Mouse (Mus musculus): ENCODE data around the gene Kazn. TPM values are rescaled to one million over a fixed set of nuclear protein-coding genes. Genes with fewer than 3 reads are reported as not detected.

The Kazn gene
- polyA plus RNA-seq, 1 experiment: 0.05 TPM

DNA sequence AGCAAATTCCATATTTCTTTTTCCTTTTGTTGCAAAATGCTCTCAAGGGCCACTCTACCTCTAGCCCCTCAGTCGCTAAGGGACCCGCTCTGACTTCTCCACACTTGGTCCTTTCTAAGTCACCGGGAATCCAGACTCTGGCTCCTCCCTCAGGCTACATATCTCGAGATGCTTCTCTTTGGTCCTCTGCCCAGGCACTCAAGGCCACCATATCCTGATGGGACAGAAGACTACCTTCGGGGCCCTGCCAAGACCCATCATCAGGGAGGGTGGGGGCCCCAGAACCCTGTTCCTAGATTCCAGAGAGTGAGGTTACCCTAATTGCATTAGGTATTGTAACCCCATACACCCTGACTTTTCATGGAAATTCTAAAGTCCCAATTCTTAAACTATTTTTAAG, 73.8 kb downstream of the Kazn start:
- Histone ChIP-seq H3K9me3 (ENCODE audit: control insufficient read depth, low read length) (peaks cover 14% of the 10 kb centered on the region), H3K27me3 (ENCODE audit: control insufficient read depth) (no peaks in the 10 kb centered on the region), H3K36me3 (ENCODE audit: control insufficient read depth) (no peaks in the 10 kb centered on the region), H3K4me1 (ENCODE audit: control insufficient read depth) (no peaks in the 10 kb centered on the region), H3K4me3 (replicated peaks) (no peak overlapping the region)
- no peak for TF ChIP-seq GATA1 (IDR thresholded peaks at IDR 0.05; ENCODE audit: low read length)
- no peak for TF ChIP-seq TAL1 (IDR thresholded peaks at IDR 0.05; ENCODE audit: low read length)

DNA sequence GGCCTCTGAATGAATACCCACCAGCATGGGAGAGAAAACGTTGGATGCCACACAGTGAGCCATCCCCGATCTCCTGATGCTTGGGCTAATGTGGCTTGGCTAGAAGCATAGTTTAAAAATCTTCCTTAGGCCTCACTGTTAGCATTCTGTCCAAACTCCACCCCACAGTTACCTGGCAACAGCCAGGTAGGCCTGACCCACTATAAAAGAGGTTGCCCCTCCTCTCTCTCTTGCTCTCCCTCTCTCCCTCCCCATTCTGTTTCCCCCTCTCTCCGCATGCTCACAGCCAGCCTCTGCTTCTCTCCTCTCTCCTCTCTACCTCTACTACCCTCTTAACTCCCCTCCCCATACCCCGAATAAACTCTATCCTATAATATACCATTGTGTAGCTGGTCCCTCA, 74.8 kb downstream of the Kazn start:
- no peaks in the 10 kb centered on the region for H3K36me3 ChIP-seq (ENCODE audit: control insufficient read depth)
- H3K27me3 ChIP-seq (ENCODE audit: control insufficient read depth): no peaks in the 10 kb centered on the region
- H3K4me1 ChIP-seq (ENCODE audit: control insufficient read depth): no peaks in the 10 kb centered on the region
- no peak overlapping the region for H3K4me3 ChIP-seq (replicated peaks)
- TF ChIP-seq TAL1 (IDR thresholded peaks at IDR 0.05; ENCODE audit: low read length) (no peak), GATA1 (IDR thresholded peaks at IDR 0.05; ENCODE audit: low read length) (no peak)
- peaks cover 14% of the 10 kb centered on the region for H3K9me3 ChIP-seq (ENCODE audit: control insufficient read depth, low read length)

DNA sequence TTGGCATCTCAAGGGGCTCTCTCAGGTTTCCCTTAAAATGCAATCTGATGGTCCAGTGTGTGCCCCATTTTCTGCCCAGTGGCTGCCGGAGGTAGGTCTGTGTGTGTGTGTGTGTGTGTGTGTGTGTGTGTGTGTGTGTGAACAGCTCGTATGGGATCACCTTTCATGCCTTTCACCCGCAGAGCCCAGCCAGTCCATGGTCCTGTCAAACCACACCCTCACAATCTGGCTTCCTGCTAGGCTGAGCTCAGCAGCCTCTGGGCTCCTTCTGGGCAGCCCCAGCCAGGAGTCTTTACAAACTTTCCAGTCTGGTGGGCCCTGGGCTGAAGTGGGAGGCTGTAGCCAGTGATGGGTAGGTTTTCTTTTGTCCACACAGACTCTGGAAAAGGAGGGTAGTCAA, 75.3 kb downstream of the Kazn start:
- no peaks in the 10 kb centered on the region for H3K4me1 ChIP-seq (ENCODE audit: control insufficient read depth)
- H3K36me3 ChIP-seq (ENCODE audit: control insufficient read depth): no peaks in the 10 kb centered on the region
- H3K4me3 ChIP-seq (replicated peaks): no peak overlapping the region
- peaks cover 14% of the 10 kb centered on the region for H3K9me3 ChIP-seq (ENCODE audit: control insufficient read depth, low read length)
- no peaks in the 10 kb centered on the region for H3K27me3 ChIP-seq (ENCODE audit: control insufficient read depth)
- no peak for TF ChIP-seq TAL1 (IDR thresholded peaks at IDR 0.05; ENCODE audit: low read length)
- no peak for TF ChIP-seq GATA1 (IDR thresholded peaks at IDR 0.05; ENCODE audit: low read length)

DNA sequence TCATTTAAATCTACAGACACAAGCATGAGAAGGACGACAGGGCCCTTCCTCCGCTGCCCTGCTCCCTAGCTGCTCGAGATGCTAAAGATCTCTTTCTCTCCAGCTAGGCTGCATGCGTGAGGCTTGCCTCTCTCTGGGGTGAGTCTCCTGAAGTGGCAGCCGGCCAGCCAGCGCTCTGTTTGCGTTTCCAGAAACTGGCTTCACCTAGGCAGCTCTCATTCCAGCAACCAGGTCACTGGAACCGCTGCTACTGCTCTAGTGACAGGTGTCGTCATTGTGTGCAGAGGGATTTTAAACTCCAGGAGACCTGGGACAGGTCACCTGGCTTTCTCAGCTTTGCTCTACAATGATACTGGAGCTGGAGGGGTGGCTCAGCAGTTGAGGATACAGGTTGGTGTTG, 76.5 kb downstream of the Kazn start:
- Histone ChIP-seq H3K4me1 (ENCODE audit: control insufficient read depth) (no peaks in the 10 kb centered on the region), H3K36me3 (ENCODE audit: control insufficient read depth) (no peaks in the 10 kb centered on the region), H3K9me3 (ENCODE audit: control insufficient read depth, low read length) (peaks cover 14% of the 10 kb centered on the region), H3K27me3 (ENCODE audit: control insufficient read depth) (no peaks in the 10 kb centered on the region), H3K4me3 (replicated peaks) (no peak overlapping the region)
- TF ChIP-seq TAL1 (IDR thresholded peaks at IDR 0.05; ENCODE audit: low read length) (no peak), GATA1 (IDR thresholded peaks at IDR 0.05; ENCODE audit: low read length) (no peak)

DNA sequence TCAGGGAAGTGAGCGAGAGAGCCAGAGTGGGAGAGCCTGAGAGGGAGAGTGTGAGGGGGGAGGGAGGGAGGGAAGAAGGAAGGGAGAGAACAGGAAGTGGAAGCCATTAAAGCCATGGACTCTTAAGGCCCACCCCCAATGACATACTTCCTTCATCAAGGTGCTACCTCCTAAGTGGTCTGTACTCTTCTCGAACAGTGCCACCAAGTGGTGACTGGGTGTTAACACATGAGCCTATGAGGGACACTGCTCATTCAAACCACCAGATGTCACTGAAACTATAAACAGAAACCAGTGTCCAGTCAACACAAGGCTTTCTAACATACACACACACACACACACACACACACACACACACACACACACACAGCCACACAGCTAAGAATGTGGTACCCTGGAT, 77.1 kb downstream of the Kazn start:
- H3K4me1 ChIP-seq (ENCODE audit: control insufficient read depth): no peaks in the 10 kb centered on the region
- no peak overlapping the region for H3K4me3 ChIP-seq (replicated peaks)
- no peaks in the 10 kb centered on the region for H3K27me3 ChIP-seq (ENCODE audit: control insufficient read depth)
- H3K36me3 ChIP-seq (ENCODE audit: control insufficient read depth): no peaks in the 10 kb centered on the region
- no peak for TF ChIP-seq TAL1 (IDR thresholded peaks at IDR 0.05; ENCODE audit: low read length)
- peaks cover 14% of the 10 kb centered on the region for H3K9me3 ChIP-seq (ENCODE audit: control insufficient read depth, low read length)

DNA sequence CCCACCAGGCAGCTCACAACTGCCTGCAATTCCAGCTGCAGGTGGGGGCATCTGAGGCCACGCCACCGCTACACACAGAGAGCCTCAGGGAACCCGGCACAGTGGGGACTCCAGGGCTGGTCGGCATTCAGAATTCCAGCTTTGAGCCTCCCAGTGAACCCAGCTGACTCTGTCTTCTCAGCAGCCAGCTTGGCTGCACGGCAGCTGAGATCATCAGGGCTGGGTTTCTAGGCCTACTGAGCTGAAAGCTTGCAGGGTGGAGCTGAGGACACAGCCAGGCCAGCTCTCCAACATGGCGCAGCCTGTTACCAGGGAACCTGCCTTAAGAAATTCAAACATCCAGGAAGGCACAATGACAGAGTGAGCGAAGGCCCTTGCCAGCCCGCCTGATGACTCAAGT, 79.2 kb downstream of the Kazn start:
- H3K9me3 ChIP-seq (ENCODE audit: control insufficient read depth, low read length): peaks cover 14% of the 10 kb centered on the region
- no peak for TF ChIP-seq GATA1 (IDR thresholded peaks at IDR 0.05; ENCODE audit: low read length)
- TF ChIP-seq TAL1 (IDR thresholded peaks at IDR 0.05; ENCODE audit: low read length): no peak
- H3K4me1 ChIP-seq (ENCODE audit: control insufficient read depth): no peaks in the 10 kb centered on the region
- H3K27me3 ChIP-seq (ENCODE audit: control insufficient read depth): no peaks in the 10 kb centered on the region
- H3K4me3 ChIP-seq (replicated peaks): no peak overlapping the region
- no peaks in the 10 kb centered on the region for H3K36me3 ChIP-seq (ENCODE audit: control insufficient read depth)

DNA sequence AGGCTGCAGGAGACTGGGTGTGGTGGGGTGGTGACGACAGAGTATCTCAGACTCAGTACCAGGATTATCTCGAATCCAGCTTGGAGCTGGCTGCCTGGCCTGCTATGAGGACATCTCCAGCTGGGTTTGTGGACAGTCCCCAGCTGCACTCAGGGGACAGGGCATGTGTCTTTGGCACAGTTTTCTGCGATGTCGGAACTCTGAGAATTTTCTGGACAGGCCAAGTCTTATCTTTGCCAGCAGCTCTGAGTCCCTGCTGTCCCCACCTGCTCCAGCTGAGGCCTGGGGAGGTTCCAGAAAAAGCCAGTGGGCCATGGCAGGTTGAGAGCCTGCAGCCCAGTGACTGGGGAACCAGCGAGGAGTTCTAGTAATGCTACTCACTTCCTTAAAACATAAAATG, 82.7 kb downstream of the Kazn start:
- Histone ChIP-seq H3K4me1 (ENCODE audit: control insufficient read depth) (no peaks in the 10 kb centered on the region), H3K9me3 (ENCODE audit: control insufficient read depth, low read length) (peaks cover 2% of the 10 kb centered on the region), H3K27me3 (ENCODE audit: control insufficient read depth) (no peaks in the 10 kb centered on the region), H3K36me3 (ENCODE audit: control insufficient read depth) (no peaks in the 10 kb centered on the region), H3K4me3 (replicated peaks) (no peak overlapping the region)
- TF ChIP-seq TAL1 (IDR thresholded peaks at IDR 0.05; ENCODE audit: low read length): no peak
- no peak for TF ChIP-seq GATA1 (IDR thresholded peaks at IDR 0.05; ENCODE audit: low read length)

DNA sequence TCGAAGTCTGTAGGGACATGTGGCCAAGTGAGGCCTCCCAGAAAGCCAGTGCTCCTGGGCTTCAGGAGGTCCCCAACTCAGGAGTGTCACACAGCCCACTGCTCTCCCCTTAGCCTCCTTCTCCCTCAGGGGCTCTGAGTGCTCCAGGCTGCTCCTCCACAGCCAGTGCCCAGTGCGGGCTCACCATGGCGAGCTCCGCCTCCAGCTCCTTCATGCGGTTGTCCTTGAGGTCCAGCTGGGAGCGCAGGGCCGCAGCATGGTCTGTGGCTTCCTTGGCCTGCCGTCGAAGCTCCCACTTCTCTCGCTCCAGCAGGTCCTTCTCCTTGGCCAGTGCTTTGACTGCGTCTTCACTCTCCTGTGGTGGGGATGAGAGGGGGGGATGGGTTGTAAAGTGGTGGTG, 85.0 kb downstream of the Kazn start:
- H3K27me3 ChIP-seq (ENCODE audit: control insufficient read depth): no peaks in the 10 kb centered on the region
- TF ChIP-seq TAL1 (IDR thresholded peaks at IDR 0.05; ENCODE audit: low read length): no peak
- TF ChIP-seq GATA1 (IDR thresholded peaks at IDR 0.05; ENCODE audit: low read length): no peak
- H3K4me3 ChIP-seq (replicated peaks): no peak overlapping the region
- no peaks in the 10 kb centered on the region for H3K9me3 ChIP-seq (ENCODE audit: control insufficient read depth, low read length)
- H3K4me1 ChIP-seq (ENCODE audit: control insufficient read depth): no peaks in the 10 kb centered on the region
- no peaks in the 10 kb centered on the region for H3K36me3 ChIP-seq (ENCODE audit: control insufficient read depth)

DNA sequence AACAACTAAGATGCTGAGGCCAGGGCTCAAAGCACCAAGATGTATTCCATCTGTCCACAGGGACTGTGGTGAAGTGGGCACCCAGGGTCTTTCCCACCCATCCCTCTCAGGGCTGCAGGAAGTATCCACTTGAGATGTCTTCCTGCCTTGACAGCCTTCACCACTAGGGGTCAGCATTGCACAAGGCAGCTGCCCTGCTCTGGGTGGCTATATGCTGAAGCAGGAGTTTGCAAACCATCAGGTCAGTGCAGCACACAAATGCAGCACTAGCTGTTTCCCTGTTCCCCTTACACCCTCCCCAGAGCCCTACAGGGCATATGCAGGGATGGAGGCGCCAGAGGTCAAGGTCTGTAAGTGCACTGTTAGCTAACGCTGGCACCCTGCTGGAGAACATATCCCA, 85.7 kb downstream of the Kazn start:
- TF ChIP-seq TAL1 (IDR thresholded peaks at IDR 0.05; ENCODE audit: low read length) (no peak), GATA1 (IDR thresholded peaks at IDR 0.05; ENCODE audit: low read length) (no peak)
- Histone ChIP-seq H3K4me1 (ENCODE audit: control insufficient read depth) (no peaks in the 10 kb centered on the region), H3K9me3 (ENCODE audit: control insufficient read depth, low read length) (no peaks in the 10 kb centered on the region), H3K27me3 (ENCODE audit: control insufficient read depth) (no peaks in the 10 kb centered on the region), H3K4me3 (replicated peaks) (no peak overlapping the region), H3K36me3 (ENCODE audit: control insufficient read depth) (no peaks in the 10 kb centered on the region)

DNA sequence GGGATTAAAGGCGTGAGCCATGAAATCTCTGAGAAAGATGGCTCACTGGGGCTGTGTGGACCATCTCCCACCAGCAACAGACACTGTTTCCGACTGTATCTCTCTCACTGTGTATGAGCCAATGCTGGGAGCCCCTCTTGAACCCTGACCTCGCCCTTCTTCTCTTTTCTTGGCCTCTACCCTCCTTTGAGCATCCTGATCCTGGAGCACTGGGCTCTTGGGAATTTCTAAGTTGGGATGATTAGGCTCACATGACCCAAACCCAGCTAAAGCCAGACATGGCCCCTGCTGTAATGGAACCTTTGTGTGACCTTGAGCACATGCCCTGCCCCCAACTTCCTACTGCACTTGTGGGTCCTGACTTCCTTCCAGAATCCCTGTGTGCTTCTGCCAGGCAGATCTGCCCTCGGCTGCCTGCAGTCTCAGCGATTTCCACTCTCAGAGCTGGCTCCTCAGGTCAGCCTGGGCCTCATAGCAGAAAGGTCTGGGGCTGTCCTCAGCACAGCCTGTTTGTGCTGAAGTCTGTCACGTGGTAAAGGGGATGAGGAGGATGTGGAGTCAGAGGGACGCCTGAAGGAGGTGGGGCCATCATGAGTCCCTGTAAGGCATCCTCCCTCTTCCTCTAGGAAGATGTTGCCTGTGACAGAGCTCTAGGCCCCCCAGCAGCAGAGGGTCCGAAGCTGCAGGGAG, 86.3 kb downstream of the Kazn start:
- H3K36me3 ChIP-seq (ENCODE audit: control insufficient read depth): no peaks in the 10 kb centered on the region
- H3K9me3 ChIP-seq (ENCODE audit: control insufficient read depth, low read length): no peaks in the 10 kb centered on the region
- H3K27me3 ChIP-seq (ENCODE audit: control insufficient read depth): no peaks in the 10 kb centered on the region
- no peaks in the 10 kb centered on the region for H3K4me1 ChIP-seq (ENCODE audit: control insufficient read depth)
- TF ChIP-seq GATA1 (IDR thresholded peaks at IDR 0.05; ENCODE audit: low read length): no peak
- TF ChIP-seq TAL1 (IDR thresholded peaks at IDR 0.05; ENCODE audit: low read length): no peak
- H3K4me3 ChIP-seq (replicated peaks): no peak overlapping the region

Data from erythroblast, embryonic 14.5 days (primary cell).